Mouse (Mus musculus) myocyte (in vitro differentiated cells): ENCODE results near the gene Mab21l2. TPM values are rescaled to one million over a fixed set of nuclear protein-coding genes. Genes with fewer than 3 reads are reported as not detected.

Source experiments
- H3K27me3 ChIP-seq: one replicate; pipeline ENCODE4 v1.6.1; 2011; ENCODE audit not compliant: control insufficient read depth, insufficient read depth, insufficient read length
- H3K36me3 ChIP-seq: one replicate; pipeline ENCODE4 v1.6.1; 2011; ENCODE audit not compliant: control insufficient read depth, insufficient read depth
- H3K4me2 ChIP-seq: one replicate; pipeline ENCODE4 v1.6.1; 2011; ENCODE audit warnings: low read depth, control low read depth
- H3K4me3 ChIP-seq: one replicate; pipeline ENCODE4 v1.5.1; 2011; ENCODE audit warnings: mild to moderate bottlenecking, control low read depth, moderate library complexity
- H3K79me2 ChIP-seq: one replicate; pipeline ENCODE4 v1.6.1; 2011; ENCODE audit not compliant: control insufficient read depth, insufficient read depth
- H3ac ChIP-seq: one replicate; pipeline ENCODE4 v1.6.1; 2011; ENCODE audit not compliant: control insufficient read depth, insufficient read length
- CEBPB ChIP-seq: IDR thresholded peaks from 2 replicates; pipeline ENCODE4 v1.6.1; 2011; ENCODE audit warnings: mild to moderate bottlenecking, moderate library complexity; ENCODE audit not compliant: poor library complexity, insufficient read depth, severe bottlenecking
- E2F4 ChIP-seq: IDR thresholded peaks from one replicate; pipeline ENCODE4 v1.6.1; 2011; ENCODE audit warnings: mild to moderate bottlenecking, control low read depth, moderate library complexity; ENCODE audit not compliant: insufficient read depth
- MAX ChIP-seq: IDR thresholded peaks from one replicate; pipeline ENCODE4 v1.6.1; 2011; ENCODE audit warnings: low read depth, mild to moderate bottlenecking, control low read depth
- MYOD1 ChIP-seq, 3 experiments: IDR thresholded peaks; one replicate each; pipeline ENCODE4 v1.6.1; 2011; ENCODE audit warnings: control low read depth in 2 of 3, low read depth in 2 of 3, mild to moderate bottlenecking in 2 of 3, moderate library complexity in 1 of 3; ENCODE audit not compliant: insufficient read length in 2 of 3, control insufficient read depth in 1 of 3
- MYOG ChIP-seq, 3 experiments: IDR thresholded peaks; one replicate each; pipeline ENCODE4 v1.6.1; 2011; ENCODE audit warnings: control low read depth in 2 of 3, low read depth in 2 of 3, mild to moderate bottlenecking in 2 of 3; ENCODE audit not compliant: insufficient read length in 2 of 3, control insufficient read depth in 1 of 3, insufficient read depth in 1 of 3
- POLR2A ChIP-seq: IDR thresholded peaks from one replicate; pipeline ENCODE4 v1.6.1; 2011; ENCODE audit warnings: low read depth, mild to moderate bottlenecking, control low read depth, moderate library complexity; ENCODE audit not compliant: insufficient read length
- POLR2AphosphoS2 ChIP-seq: IDR thresholded peaks from one replicate; pipeline ENCODE4 v1.6.1; 2011; ENCODE audit warnings: low read depth, control low read depth; ENCODE audit not compliant: insufficient read length
- REST ChIP-seq: IDR thresholded peaks from one replicate; pipeline ENCODE4 v1.6.1; 2011; ENCODE audit warnings: mild to moderate bottlenecking, control low read depth, moderate library complexity; ENCODE audit not compliant: insufficient read depth, insufficient read length
- SRF ChIP-seq: IDR thresholded peaks from one replicate; pipeline ENCODE4 v1.6.1; 2011; ENCODE audit warnings: low read depth; ENCODE audit not compliant: control insufficient read depth, insufficient read length
- TCF12 ChIP-seq: IDR thresholded peaks from one replicate; pipeline ENCODE4 v1.6.1; 2011; ENCODE audit warnings: mild to moderate bottlenecking, control low read depth; ENCODE audit not compliant: poor library complexity, insufficient read depth, severe bottlenecking
- TCF3 ChIP-seq: IDR thresholded peaks from one replicate; pipeline ENCODE4 v1.6.1; 2011; ENCODE audit warnings: low read depth, control low read depth; ENCODE audit not compliant: insufficient read length
- USF1 ChIP-seq: IDR thresholded peaks from one replicate; pipeline ENCODE4 v1.6.1; 2011; ENCODE audit warnings: low read depth, mild to moderate bottlenecking, control low read depth, moderate library complexity
- polyA plus RNA-seq: library from polyadenylated mRNA; unstranded; fragments of >200 nt; fragmentation: generic; extraction: Trizol; gene quantifications from one replicate; pipeline ENCODE4 v1.2.1, GENCODE M21; 2012; ENCODE audit warnings: missing spikeins

The Mab21l2 gene
- polyA plus RNA-seq = not detected

- Histone ChIP-seq H3K4me2 (no peak within 1 kb of the TSS), H3K79me2 (no peaks in the 10 kb centered on the region), H3K36me3 (no peaks in the 10 kb centered on the region), H3ac (no peak within 1 kb of the TSS), H3K27me3 (no peaks in the 10 kb centered on the region), H3K4me3 (no peak within 1 kb of the TSS)
- TF ChIP-seq MAX (no peak), USF1 (no peak), MYOG (IDR thresholded peaks at IDR 0.05; ENCODE audit: control insufficient read depth in 1 of 3, insufficient read depth in 1 of 3, insufficient read length in 2 of 3, low read depth in 2 of 3) (no peak), TCF3 (no peak), POLR2A (no peak)
Measured at GRCm38 (mm10) chr3:86548091-86549015, at the start of gene Mab21l2. Gene Mab21l2 (minus strand): TSS chr3:86548629.

- no peak for TF ChIP-seq TCF3
- no peak for TF ChIP-seq MAX
- no peak for TF ChIP-seq E2F4
- TF ChIP-seq TCF12 = no peak
- TF ChIP-seq POLR2AphosphoS2 = no peak
- no peak for TF ChIP-seq SRF
- no peak for TF ChIP-seq MYOD1 (IDR thresholded peaks at IDR 0.05; ENCODE audit: control insufficient read depth in 1 of 3, insufficient read length in 2 of 3, low read depth in 2 of 3)
- no peak for TF ChIP-seq REST
- H3K4me3 ChIP-seq = no peak overlapping the region
- no peaks in the 10 kb centered on the region for H3K27me3 ChIP-seq
- H3K36me3 ChIP-seq = no peaks in the 10 kb centered on the region
- H3K4me2 ChIP-seq = no peak overlapping the region
- no peak overlapping the region for H3ac ChIP-seq
- H3K79me2 ChIP-seq = no peaks in the 10 kb centered on the region
Measured at GRCm38 (mm10) chr3:86575312-86575711, 26.9 kb upstream of the Mab21l2 start.

GRCm38 (mm10) chr3:86572519-86573244 lies 24.3 kb upstream of the Mab21l2 start:
- Histone ChIP-seq H3K4me3 (no peak overlapping the region), H3K27me3 (no peaks in the 10 kb centered on the region), H3K79me2 (no peaks in the 10 kb centered on the region), H3ac (no peak overlapping the region), H3K4me2 (no peak overlapping the region), H3K36me3 (no peaks in the 10 kb centered on the region)
- TF ChIP-seq TCF12 = no peak
- no peak for TF ChIP-seq TCF3
- TF ChIP-seq REST = no peak
- no peak for TF ChIP-seq POLR2AphosphoS2
- no peak for TF ChIP-seq MYOG (IDR thresholded peaks at IDR 0.05; ENCODE audit: control insufficient read depth in 1 of 3, insufficient read depth in 1 of 3, insufficient read length in 2 of 3, low read depth in 2 of 3)
- TF ChIP-seq CEBPB = no peak

- no peaks in the 10 kb centered on the region for H3K27me3 ChIP-seq
- no peaks in the 10 kb centered on the region for H3K79me2 ChIP-seq
- H3K36me3 ChIP-seq = no peaks in the 10 kb centered on the region
- H3K4me2 ChIP-seq = no peak overlapping the region
- TF ChIP-seq CEBPB (no peak), POLR2AphosphoS2 (no peak), E2F4 (no peak), REST (no peak), SRF (no peak), POLR2A (no peak), USF1 (no peak), MAX (no peak), TCF3 (no peak), MYOD1 (IDR thresholded peaks at IDR 0.05; ENCODE audit: control insufficient read depth in 1 of 3, insufficient read length in 2 of 3, low read depth in 2 of 3) (no peak), TCF12 (no peak), MYOG (IDR thresholded peaks at IDR 0.05; ENCODE audit: control insufficient read depth in 1 of 3, insufficient read depth in 1 of 3, insufficient read length in 2 of 3, low read depth in 2 of 3) (no peak)
- H3K4me3 ChIP-seq = no peak overlapping the region
- no peak overlapping the region for H3ac ChIP-seq
Measured at GRCm38 (mm10) chr3:86571518-86571917, 23.1 kb upstream of the Mab21l2 start.

- H3K4me3 ChIP-seq = no peak overlapping the region
- H3ac ChIP-seq = no peak overlapping the region
- H3K36me3 ChIP-seq = no peaks in the 10 kb centered on the region
- no peaks in the 10 kb centered on the region for H3K79me2 ChIP-seq
- H3K27me3 ChIP-seq = no peaks in the 10 kb centered on the region
- H3K4me2 ChIP-seq = no peak overlapping the region
- no peak for TF ChIP-seq MYOD1 (IDR thresholded peaks at IDR 0.05; ENCODE audit: control insufficient read depth in 1 of 3, insufficient read length in 2 of 3, low read depth in 2 of 3)
- no peak for TF ChIP-seq POLR2AphosphoS2
- no peak for TF ChIP-seq POLR2A
- no peak for TF ChIP-seq REST
- no peak for TF ChIP-seq MAX
- TF ChIP-seq USF1 = no peak
- no peak for TF ChIP-seq MYOG (IDR thresholded peaks at IDR 0.05; ENCODE audit: control insufficient read depth in 1 of 3, insufficient read depth in 1 of 3, insufficient read length in 2 of 3, low read depth in 2 of 3)
Measured at GRCm38 (mm10) chr3:86567312-86567711, 18.9 kb upstream of the Mab21l2 start.
